Mouse (Mus musculus): ENCODE results near the gene Trim17.
A peak's percentile ranks its signal among the peaks of the same experiment; 100 is the strongest.

The Trim17 gene

GRCm38 (mm10) chr11:58969027-58969426 lies 14.5 kb downstream of the Trim17 start:
- DNase-seq (ENCODE audit: low spot score) = no peak

DNA sequence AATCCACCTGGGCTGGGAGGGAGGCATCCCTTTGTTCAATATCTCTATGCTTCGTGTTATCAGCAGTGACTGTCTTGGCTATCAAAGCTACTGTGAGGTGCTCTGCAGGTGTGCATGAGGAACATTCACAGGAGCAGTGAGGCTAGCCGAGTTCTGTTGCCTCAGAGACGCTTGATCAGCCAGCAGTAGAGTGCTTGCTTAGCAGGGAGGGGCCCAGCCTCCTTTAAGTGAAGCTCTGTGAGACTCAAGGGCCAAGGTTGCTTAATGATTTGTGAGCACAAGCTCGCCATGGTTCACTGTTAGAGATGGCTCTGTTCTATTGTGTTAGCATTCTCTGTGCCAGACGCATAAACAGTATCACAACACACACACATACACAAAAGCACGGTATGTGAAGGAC lies 15.2 kb downstream of the Trim17 start:
- DNase-seq (ENCODE audit: low spot score) = no peak

- no peak for DNase-seq (ENCODE audit: low spot score)
Observed at GRCm38 (mm10) chr11:58970831-58971530, 16.5 kb downstream of the Trim17 start.

DNA sequence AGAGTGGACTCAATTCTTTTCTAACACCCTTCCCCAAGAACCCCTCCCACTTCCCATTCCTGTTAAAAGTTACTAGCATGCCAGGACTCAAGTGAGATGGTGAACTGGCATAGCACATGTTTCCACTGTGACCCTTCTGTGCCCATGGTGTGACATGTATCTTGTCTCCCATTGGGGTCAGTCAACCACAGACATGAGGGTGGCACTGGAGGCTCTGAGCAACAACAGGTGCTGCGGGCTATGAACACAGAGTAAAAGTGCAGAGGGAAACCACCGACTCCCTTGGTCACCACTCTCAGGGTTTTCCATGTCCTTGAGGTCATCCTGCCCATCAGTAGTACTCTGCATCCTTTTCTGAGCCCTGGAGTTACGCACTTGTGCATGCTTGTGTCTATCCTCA lies 17.3 kb downstream of the Trim17 start:
- DNase-seq (ENCODE audit: low spot score) = no peak

DNA sequence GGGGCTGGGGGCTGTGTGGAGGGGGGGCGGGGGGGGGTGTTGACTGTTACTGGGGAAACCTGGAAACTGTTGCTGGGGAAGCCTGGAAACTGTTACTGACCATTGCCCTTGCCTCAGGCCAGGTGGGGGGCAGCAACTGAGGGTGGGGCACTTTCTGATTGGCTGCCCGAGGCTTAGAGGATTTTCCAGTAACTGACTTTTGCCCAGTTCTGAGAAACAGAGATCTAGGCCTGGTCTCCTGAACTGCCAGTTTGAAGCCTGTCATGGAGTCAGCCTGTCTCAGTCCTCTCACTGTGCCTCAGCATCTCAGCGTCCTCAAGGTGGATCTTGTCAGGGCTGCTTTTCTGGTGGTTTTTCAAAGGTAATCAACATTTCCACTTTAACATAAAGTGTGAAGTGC lies 19.9 kb downstream of the Trim17 start:
- peak; percentile 63 for DNase-seq (ENCODE audit: low spot score)

DNA sequence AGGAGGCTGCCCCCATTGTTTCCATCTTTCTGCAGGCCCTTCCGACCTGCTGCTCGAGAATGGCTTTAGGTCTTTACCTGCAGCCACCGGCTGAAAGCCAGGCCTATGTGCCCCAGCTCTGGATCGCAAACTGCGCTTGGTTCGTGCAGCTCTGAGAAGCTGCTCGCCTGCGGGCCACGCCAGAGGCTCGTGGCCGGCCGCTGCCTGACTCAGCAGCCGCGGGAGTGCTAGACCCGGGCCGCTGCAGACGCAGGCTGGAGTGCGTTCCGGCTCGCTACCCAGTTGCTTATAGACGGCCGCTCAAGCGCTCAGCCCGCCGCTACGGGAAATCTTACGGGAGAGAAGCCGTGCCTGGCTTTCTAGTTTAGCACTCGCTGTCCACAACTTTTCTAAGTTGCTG lies 22.7 kb downstream of the Trim17 start:
- peak; percentile 43 for DNase-seq (ENCODE audit: low spot score)

- DNase-seq (ENCODE audit: low spot score) = no peak
Observed at GRCm38 (mm10) chr11:58977607-58978026, 23.1 kb downstream of the Trim17 start.

DNA sequence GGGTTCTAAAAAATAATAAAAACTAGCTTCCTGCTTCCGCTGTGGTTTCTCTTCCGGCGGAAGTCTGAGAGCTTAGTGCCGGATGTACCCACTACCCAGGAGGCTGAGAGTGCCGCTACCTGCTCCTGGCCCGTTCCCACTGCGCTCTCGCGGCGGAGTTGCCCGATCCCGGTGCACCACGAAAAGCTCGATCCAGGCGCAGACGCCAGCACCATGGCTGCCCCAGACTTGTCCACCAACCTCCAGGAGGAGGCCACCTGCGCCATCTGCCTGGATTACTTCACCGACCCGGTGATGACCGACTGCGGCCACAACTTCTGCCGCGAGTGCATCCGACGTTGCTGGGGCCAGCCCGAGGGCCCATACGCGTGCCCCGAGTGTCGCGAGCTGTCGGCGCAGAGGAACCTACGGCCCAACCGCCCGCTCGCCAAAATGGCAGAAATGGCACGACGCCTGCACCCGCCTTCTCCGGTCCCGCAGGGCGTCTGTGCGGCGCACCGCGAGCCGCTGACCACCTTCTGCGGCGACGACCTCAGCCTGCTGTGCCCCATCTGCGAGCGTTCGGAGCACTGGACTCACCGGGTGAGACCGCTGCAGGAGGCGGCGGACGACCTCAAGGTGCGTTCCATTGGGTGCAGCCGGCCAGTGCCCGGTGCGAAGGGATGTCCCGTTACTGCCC lies 23.7 kb downstream of the Trim17 start, which contains the start of gene Trim11:
Gene Trim11 (plus strand): TSS at position 67 of the 679 bp plus-strand sequence.
- DNase-seq (ENCODE audit: low spot score) = peak; percentile 77

- no peak for DNase-seq (ENCODE audit: low spot score)
Observed at GRCm38 (mm10) chr11:58978706-58979030, 24.2 kb downstream of the Trim17 start.

DNA sequence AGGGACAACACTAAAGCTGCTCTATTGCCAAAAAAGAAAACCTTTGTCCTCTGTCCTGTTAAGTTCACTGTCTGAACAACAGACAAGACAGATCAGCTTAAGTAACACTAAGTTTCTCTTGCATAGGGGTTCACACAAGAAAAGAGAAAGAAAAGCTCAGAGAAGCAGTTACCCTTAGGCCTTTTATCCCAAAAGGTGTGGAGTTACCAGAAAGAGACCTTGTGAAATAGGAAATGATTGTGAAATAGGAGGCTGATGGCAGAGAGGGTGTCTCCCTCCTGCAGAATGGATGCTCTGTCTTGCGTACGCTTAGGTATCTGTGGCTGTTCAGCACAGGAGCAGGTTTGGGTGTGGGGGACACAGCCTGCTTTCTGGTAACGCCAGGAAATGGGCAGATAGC lies 24.7 kb downstream of the Trim17 start:
- no peak for DNase-seq (ENCODE audit: low spot score)

DNA sequence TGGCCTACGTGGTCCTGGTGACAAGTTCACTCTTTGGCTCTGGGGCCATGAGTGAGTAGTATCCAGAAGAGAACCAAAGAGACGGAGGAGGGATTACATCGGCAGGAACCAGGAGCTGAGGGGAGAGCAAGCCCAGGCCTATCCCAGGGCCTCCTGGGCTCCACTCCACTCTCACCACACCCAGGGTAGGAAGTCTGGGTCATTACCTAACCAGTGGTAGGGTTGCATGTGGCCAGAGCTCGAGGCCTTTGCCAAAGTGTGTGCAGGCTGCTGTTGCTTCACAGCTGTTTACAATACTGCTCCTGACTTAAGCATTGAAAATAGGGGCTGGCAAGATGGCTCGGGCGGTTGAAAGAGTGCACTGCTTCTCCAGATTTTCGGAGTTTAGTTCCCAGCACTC lies 25.2 kb downstream of the Trim17 start:
- no peak for DNase-seq (ENCODE audit: low spot score)

DNA sequence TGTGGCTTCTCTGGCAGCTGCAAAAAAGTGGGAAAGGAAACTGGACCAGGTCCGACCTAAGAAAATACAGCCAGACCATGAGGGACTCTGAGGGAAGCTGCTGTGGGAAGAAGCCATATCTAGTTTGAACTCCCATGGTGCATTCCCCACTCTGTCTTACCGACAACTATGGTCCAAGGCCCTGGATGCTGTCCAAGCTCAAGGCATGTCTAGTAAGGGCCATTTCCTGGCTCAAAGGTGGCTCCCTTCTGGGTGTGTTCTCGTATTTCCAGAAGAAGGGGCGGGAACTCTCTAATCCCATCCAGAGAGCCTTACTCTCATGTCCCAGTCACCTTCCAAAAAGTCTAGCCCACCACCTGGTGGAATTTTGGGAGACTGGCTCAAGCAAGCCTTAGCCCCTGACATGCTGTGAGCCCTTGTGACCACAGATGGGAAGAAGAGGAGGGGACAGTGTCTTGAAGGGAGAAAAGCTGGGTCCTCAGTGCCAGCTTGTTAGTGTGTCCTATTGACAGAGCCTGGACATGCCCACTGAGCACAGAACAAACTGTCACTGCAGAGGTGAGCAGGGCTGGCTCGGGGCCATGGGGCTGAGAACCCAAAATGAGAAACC lies 26.0 kb downstream of the Trim17 start:
- DNase-seq (ENCODE audit: low spot score) = no peak

GRCm38 (mm10) chr11:58981541-58982447 lies 27.3 kb downstream of the Trim17 start:
- no peak for DNase-seq (ENCODE audit: low spot score)

- DNase-seq (ENCODE audit: low spot score) = no peak
Observed at GRCm38 (mm10) chr11:58982471-58983097, 28.1 kb downstream of the Trim17 start.

DNA sequence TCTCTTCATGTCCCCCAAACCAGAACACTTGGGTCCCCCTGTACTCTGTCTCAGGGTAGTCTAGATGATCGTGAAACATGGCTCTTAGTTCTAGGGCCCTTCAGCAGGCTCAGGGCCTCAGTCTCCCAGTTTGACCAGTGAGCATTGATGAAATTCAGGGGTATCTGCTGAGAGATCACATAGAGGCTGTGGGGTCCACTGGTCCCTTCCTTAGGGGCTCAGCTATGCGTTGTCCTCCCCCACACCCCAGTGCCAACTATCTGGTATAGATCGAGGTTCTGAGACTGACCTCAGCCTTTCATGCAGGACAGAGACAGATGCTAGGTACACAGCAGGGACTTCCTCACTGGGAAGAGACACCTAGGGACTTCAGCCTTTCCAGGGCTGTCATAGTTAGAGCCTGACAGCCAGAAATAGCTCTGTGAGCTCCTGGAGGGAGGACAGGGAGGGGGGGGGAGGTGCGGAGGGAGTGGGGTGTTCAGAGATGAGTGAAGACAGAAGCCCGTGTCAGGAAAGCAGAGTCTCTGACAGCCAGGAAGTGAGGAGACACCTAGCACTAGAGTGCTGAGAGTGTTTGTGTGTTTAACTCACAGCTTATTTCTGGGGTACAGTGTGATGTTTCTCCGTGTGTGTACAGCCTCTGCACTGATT lies 29.3 kb downstream of the Trim17 start:
- DNase-seq (ENCODE audit: low spot score) = no peak

- DNase-seq (ENCODE audit: low spot score) = no peak
Observed at GRCm38 (mm10) chr11:58984657-58985056, 30.2 kb downstream of the Trim17 start.

DNA sequence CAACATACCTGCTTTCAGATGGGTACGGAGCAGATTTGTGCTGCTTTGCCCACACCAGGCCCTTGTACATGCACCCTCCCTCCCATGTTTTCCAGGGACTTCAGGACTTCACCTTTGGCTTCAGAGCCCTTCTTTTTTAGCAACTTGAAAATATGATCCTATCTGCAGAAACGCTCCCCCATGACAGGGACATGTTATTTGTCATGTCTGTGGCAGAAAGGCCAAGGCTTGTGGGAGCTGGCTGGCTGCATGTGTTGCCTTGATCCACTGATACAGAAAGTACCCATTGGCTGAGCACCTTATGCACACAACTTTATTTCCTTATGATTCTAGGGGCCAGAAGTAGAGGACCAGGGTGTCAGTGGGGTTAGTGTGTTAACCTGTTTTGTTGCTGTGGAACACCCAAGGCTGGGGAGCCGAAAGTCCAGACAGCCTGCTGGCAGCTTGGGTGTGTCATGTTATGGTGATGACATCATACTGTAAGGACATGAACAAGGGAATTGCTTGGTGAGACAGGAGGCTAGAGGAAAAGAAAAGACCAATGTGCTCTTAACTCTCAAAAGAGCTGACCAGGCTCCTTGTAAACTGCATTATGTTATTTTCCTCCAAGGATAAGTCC lies 30.9 kb downstream of the Trim17 start:
- DNase-seq (ENCODE audit: low spot score) = no peak

- DNase-seq (ENCODE audit: low spot score) = no peak
Observed at GRCm38 (mm10) chr11:58989166-58989565, 34.7 kb downstream of the Trim17 start.

GRCm38 (mm10) chr11:58990141-58990540 lies 35.7 kb downstream of the Trim17 start:
- DNase-seq (ENCODE audit: low spot score) = no peak

DNA sequence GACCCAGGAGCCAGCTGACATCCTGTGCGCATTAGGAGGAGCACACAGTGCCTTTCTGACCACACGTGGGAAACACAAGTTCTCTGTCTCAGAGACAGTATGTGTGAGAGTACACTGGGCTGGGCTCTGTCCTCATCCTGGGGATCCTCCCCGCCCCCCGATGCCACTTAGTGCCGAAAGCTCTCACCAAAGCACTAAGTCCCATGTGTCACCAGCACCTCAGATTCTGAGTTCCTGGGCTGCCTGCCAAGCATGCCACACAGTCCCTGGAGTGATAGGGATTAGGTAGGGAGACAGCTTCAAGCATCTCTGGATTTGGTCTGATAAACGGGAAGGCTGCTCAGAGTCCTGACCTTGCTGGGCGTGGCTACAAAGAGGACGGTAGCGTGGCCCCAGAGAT lies 36.3 kb downstream of the Trim17 start:
- DNase-seq (ENCODE audit: low spot score) = no peak

DNA sequence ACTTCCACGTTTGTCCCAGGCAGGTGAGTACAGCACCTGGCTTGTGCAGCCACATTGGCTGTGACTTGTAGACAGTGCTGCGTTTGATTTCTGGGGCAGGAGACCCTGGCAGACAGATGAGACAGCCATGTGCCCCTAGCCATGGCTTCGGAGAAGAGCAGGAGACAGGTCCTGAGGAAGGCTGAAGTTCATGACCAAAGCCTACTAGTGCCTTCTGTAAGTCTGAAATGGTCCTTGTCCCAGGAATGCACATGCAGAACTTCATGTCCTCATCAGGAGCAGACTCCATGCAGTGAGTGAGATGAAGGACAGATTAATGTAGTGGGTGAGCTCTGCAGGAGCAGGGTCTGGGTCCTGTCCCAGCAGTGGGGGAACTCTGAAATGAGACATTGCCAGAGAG lies 37.4 kb downstream of the Trim17 start:
- no peak for DNase-seq (ENCODE audit: low spot score)

Data from testis, postnatal 14 days (tissue).